Mouse (Mus musculus) central nervous system, embryonic 18 days (tissue): ENCODE results near the gene Aph1b. TPM values are rescaled to one million over a fixed set of nuclear protein-coding genes. Genes with fewer than 3 reads are reported as not detected.

Experiments
- polyA plus RNA-seq: library from polyadenylated mRNA; depleted of rRNA; stranded (reverse); fragments of >200 nt; gene quantifications from 2 replicates; pipeline ENCODE4 v1.2.3, GENCODE M21; 2012; rRNA removed

The Aph1b gene
- polyA plus RNA-seq, result 21.4 and 21.6 TPM in 2 replicates

DNA sequence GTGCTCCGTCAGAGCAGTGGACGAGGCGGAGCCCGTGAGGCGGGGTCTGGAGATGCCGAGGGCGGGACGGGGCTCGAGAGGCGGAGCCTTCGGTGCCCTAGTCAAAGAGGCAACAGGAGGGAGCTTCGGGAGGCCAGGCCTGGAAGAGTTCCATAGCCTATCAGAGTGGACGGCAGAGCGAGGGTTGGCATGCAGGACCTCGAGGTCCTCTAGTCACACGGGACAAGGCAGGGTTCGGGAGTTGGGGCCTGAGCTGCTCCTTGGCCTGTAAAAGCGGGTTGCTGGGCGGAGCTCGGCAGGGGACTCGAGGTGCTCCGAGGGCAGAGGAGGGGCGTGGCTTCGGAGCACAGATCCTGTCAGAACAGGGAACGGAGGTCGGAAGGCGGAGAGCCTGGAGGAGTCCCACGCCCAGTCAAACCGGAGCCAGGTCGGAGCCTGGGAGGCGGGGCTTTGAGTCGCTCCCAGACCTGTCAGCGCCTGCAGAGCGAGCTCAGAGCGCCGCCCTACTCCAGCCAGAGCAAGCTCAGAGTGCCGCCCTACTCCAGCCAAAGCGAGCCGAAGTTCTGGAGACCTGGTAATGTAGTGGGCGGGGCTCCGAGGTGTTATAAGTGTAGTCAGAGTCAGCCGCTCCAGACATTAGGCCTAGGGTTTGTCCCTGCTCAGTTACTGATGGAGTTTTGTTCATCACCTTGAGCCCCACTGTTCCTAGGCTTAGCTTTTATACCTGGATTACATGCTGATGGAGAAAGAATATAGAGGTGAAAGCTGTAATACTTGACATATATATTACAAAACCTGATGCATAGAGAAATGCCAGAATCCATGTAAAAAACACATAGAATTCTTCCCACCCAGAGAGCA lies at the start of gene Aph1b:
Aph1b (minus strand) TSS at position 27 of the 861 bp plus-strand sequence.

DNA sequence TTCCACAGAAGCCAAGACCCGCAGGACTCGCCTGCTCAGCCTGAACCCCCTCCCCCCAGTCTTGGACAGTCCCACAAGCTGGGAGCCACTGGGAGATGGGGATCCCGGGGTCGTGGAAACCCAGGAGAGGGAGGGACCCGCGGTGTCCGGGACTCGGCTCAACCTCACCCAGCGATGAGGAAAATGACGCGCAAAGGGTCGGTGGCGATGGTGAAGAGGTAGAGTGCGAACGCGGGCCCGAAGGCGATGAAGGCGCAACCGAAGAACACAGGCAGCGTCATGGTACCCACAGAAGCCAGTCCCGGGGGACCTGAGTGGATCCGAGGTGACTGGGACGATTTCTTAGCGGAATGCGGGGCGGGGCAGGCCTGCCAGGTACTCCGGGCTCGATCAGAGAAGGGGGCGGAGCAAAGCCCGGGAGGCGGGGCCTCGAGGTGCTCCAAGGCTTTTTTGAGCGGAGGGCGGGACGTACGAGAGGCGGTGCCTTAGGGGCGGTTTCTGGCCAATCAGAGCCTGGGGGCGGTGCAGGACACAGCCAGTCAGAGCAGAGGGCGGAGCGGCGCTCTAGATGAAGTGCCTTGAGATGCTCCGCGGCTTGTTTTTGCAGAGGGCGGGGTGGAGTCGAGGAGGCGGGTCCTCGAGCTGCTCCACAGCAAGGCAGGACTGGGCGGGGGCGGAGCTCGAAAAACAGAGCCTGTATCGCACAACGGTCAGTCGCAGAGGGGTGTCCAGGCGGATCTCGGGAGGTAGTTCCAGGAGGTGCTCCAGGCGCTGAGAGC lies 39.2 kb upstream of the Aph1b start, which contains the start of gene Aph1c:
Aph1c (minus strand) TSS at position 409 of the 779 bp plus-strand sequence.

DNA sequence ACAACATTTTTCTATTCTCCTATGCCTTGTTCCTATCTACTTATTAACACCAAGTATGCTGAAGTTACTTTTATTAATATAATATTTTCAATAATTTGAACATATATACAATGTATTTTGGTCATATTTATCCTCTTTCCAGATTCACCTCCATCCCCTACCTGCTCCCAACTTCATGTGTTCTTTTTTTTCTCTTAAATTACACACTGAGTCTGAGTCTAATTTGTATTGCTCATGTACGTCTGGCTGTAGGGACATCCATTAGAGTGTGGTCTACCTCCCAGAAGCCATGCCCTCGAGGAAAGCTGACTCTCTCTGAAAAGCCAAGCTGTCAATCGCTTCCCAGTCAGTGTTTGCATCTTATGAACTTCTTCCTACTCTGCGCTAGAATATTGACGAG lies 1.4 kb upstream of the Aph1b start, which contains the start of gene Gm10647:
Gm10647 (plus strand) TSS at position 301 of the 400 bp plus-strand sequence.

Other genes with a start within 250 kb of the Aph1b start
- 48.6 and 51.1 TPM in 2 replicates for gene Usp3, start 202.3 kb downstream of the Aph1b start, polyA plus RNA-seq
- 2.9 and 6.0 TPM in 2 replicates for gene Car12, start 81.8 kb downstream of the Aph1b start, polyA plus RNA-seq
- gene Gm10647, start 1.5 kb upstream of the Aph1b start, polyA plus RNA-seq, result 0.43 TPM in 2 replicates
- 1.9 and 2.5 TPM in 2 replicates for gene Aph1c, start 39.2 kb upstream of the Aph1b start, polyA plus RNA-seq
- gene Rab8b, start 124.2 kb upstream of the Aph1b start, polyA plus RNA-seq, result 19.5 and 20.5 TPM in 2 replicates
- gene Rps27l, start 150.6 kb upstream of the Aph1b start, polyA plus RNA-seq, result 99.9 and 126 TPM in 2 replicates
- gene Lactb, start 180.0 kb upstream of the Aph1b start, polyA plus RNA-seq, result 16.4 and 16.7 TPM in 2 replicates